Mouse (Mus musculus) testis, adult 2 months (tissue): ENCODE data around the gene Olfr589. TPM values are rescaled to one million over a fixed set of nuclear protein-coding genes. Genes with fewer than 3 reads are reported as not detected.
"Not testable (repeated sequence)": the region's sequence is repeated elsewhere in the genome, so short reads cannot be mapped to it uniquely, and the experiment has no call there.

Experiments used
- H3K27ac ChIP-seq: fragments of 200-500 bp; 2 replicates; pipeline ENCODE4 v1.5.1; 2012; ENCODE audit warnings: low read depth, low read length; ENCODE audit not compliant: control insufficient read depth, insufficient read depth
- H3K27me3 ChIP-seq: fragments of 200-500 bp; 2 replicates; pipeline ENCODE4 v1.6.1; 2012; ENCODE audit warnings: mild to moderate bottlenecking, low read length, moderate library complexity; ENCODE audit not compliant: control insufficient read depth, insufficient read depth
- H3K36me3 ChIP-seq: fragments of 200-500 bp; 2 replicates; pipeline ENCODE4 v1.6.1; 2012; ENCODE audit warnings: mild to moderate bottlenecking, low read length; ENCODE audit not compliant: control insufficient read depth, insufficient read depth
- H3K4me1 ChIP-seq: fragments of 200-500 bp; 2 replicates; pipeline ENCODE4 v1.6.1; 2012; ENCODE audit warnings: low read length; ENCODE audit not compliant: control insufficient read depth, insufficient read depth
- H3K4me3 ChIP-seq: fragments of 200-500 bp; 2 replicates; pipeline ENCODE4 v1.5.1; 2012; ENCODE audit warnings: low read depth, mild to moderate bottlenecking, low read length, moderate library complexity, mixed read lengths; ENCODE audit not compliant: control insufficient read depth
- CTCF ChIP-seq: fragments of 200-500 bp; IDR thresholded peaks from 2 replicates; pipeline ENCODE4 v1.5.1; 2012; ENCODE audit warnings: low read depth, mild to moderate bottlenecking, inconsistent platforms, low read length, moderate library complexity; ENCODE audit not compliant: control insufficient read depth, insufficient read depth, insufficient replicate concordance
- POLR2A ChIP-seq: fragments of 200-500 bp; IDR thresholded peaks from 2 replicates; pipeline ENCODE4 v1.6.1; 2012; ENCODE audit warnings: low read depth, mild to moderate bottlenecking, inconsistent platforms, low read length, moderate library complexity; ENCODE audit not compliant: control insufficient read depth
- polyA plus RNA-seq: library from polyadenylated mRNA; depleted of rRNA; stranded (reverse); fragments of >200 nt; gene quantifications from 2 replicates; pipeline ENCODE4 v1.2.3, GENCODE M21; 2012; rRNA removed

Gene Olfr589
- polyA plus RNA-seq = not detected in 2 replicates

GRCm38 (mm10) chr7:103156256-103156655 is at the start of gene Olfr589:
TSS of gene Olfr589 (minus strand) at chr7:103156356.
- Histone ChIP-seq H3K27me3 (no peaks in the 10 kb centered on the region), H3K4me1 (no peaks in the 10 kb centered on the region), H3K36me3 (no peaks in the 10 kb centered on the region), H3K27ac (no peak within 1 kb of the TSS), H3K4me3 (no peak within 1 kb of the TSS)
- no peak for TF ChIP-seq CTCF
- TF ChIP-seq POLR2A = no peak

GRCm38 (mm10) chr7:103184503-103184902 is 28.3 kb upstream of the Olfr589 start, which contains the start of gene Olfr592:
TSS of gene Olfr592 (plus strand) at chr7:103184803.
- H3K27me3 ChIP-seq, H3K4me1 ChIP-seq, H3K36me3 ChIP-seq, H3K4me3 ChIP-seq, H3K27ac ChIP-seq: not testable (repeated sequence)

- Histone ChIP-seq H3K36me3 (no peaks in the 10 kb centered on the region), H3K4me1 (no peaks in the 10 kb centered on the region), H3K27me3 (no peaks in the 10 kb centered on the region), H3K27ac (no peak within 1 kb of the TSS), H3K4me3 (no peak within 1 kb of the TSS)
- no peak for TF ChIP-seq CTCF
- no peak for TF ChIP-seq POLR2A
These were observed 22.1 kb upstream of the Olfr589 start, which contains the start of gene Olfr591 for GRCm38 (mm10) chr7:103178240-103178639. TSS of gene Olfr591 (minus strand) at chr7:103178340.

GRCm38 (mm10) chr7:103169697-103170096 is 13.5 kb upstream of the Olfr589 start:
- no peak overlapping the region for H3K27ac ChIP-seq
- no peaks in the 10 kb centered on the region for H3K4me1 ChIP-seq
- no peak for TF ChIP-seq CTCF

GRCm38 (mm10) chr7:103140579-103140978 is 15.6 kb downstream of the Olfr589 start, which contains the start of gene Olfr588-ps1:
TSS of gene Olfr588-ps1 (plus strand) at chr7:103140879.
- no peak within 1 kb of the TSS for H3K4me3 ChIP-seq
- H3K36me3 ChIP-seq = no peaks in the 10 kb centered on the region
- no peaks in the 10 kb centered on the region for H3K4me1 ChIP-seq
- H3K27me3 ChIP-seq = no peaks in the 10 kb centered on the region
- no peak within 1 kb of the TSS for H3K27ac ChIP-seq
- TF ChIP-seq POLR2A (no peak), CTCF (no peak)

More at GRCm38 (mm10) chr7:103169697-103170096, 13.5 kb upstream of the Olfr589 start:
- no peak overlapping the region for H3K4me3 ChIP-seq
- no peaks in the 10 kb centered on the region for H3K36me3 ChIP-seq
- no peaks in the 10 kb centered on the region for H3K27me3 ChIP-seq

- no peaks in the 10 kb centered on the region for H3K36me3 ChIP-seq
These were observed 30.6 kb downstream of the Olfr589 start, which contains the start of gene Olfr586 for GRCm38 (mm10) chr7:103125538-103125937. TSS of gene Olfr586 (minus strand) at chr7:103125638.

GRCm38 (mm10) chr7:103119406-103119805 is 36.8 kb downstream of the Olfr589 start:
- TF ChIP-seq CTCF (no peak), POLR2A (no peak)
- Histone ChIP-seq H3K27me3 (no peaks in the 10 kb centered on the region), H3K4me3 (no peak overlapping the region), H3K36me3 (no peaks in the 10 kb centered on the region), H3K27ac (no peak overlapping the region), H3K4me1 (no peaks in the 10 kb centered on the region)

More at GRCm38 (mm10) chr7:103125538-103125937, 30.6 kb downstream of the Olfr589 start, which contains the start of gene Olfr586:
- Histone ChIP-seq H3K27ac (no peak within 1 kb of the TSS), H3K27me3 (no peaks in the 10 kb centered on the region), H3K4me3 (no peak within 1 kb of the TSS), H3K4me1 (no peaks in the 10 kb centered on the region)
- TF ChIP-seq CTCF (no peak), POLR2A (no peak)

Other genes with a start within 250 kb of the Olfr589 start
- gene Olfr571, start 238.8 kb downstream of the Olfr589 start, polyA plus RNA-seq = not detected in 2 replicates
- gene Olfr572, start 231.9 kb downstream of the Olfr589 start, polyA plus RNA-seq = not detected in 2 replicates
- not detected in 2 replicates for gene Olfr573-ps1, start 213.8 kb downstream of the Olfr589 start, polyA plus RNA-seq
- gene Olfr574, start 207.9 kb downstream of the Olfr589 start, polyA plus RNA-seq = not detected in 2 replicates
- gene Olfr575, start 197.6 kb downstream of the Olfr589 start, polyA plus RNA-seq = not detected in 2 replicates
- not detected in 2 replicates for gene Olfr576, start 193.7 kb downstream of the Olfr589 start, polyA plus RNA-seq
- not detected in 2 replicates for gene Olfr577, start 180.4 kb downstream of the Olfr589 start, polyA plus RNA-seq
- gene Olfr578, start 167.0 kb downstream of the Olfr589 start, polyA plus RNA-seq = not detected in 2 replicates
- not detected in 2 replicates for gene Olfr582, start 118.3 kb downstream of the Olfr589 start, polyA plus RNA-seq
- not detected in 2 replicates for gene Olfr583, start 105.1 kb downstream of the Olfr589 start, polyA plus RNA-seq
- gene Olfr584, start 74.5 kb downstream of the Olfr589 start, polyA plus RNA-seq = not detected in 2 replicates
- not detected in 2 replicates for gene Olfr585, start 58.6 kb downstream of the Olfr589 start, polyA plus RNA-seq
- gene Olfr586, start 30.7 kb downstream of the Olfr589 start, polyA plus RNA-seq = not detected in 2 replicates
- not detected in 2 replicates for gene Olfr588-ps1, start 15.5 kb downstream of the Olfr589 start, polyA plus RNA-seq
- not detected in 2 replicates for gene Olfr591, start 22.0 kb upstream of the Olfr589 start, polyA plus RNA-seq
- not detected in 2 replicates for gene Olfr592, start 28.4 kb upstream of the Olfr589 start, polyA plus RNA-seq
- not detected in 2 replicates for gene Olfr593, start 55.5 kb upstream of the Olfr589 start, polyA plus RNA-seq
- not detected in 2 replicates for gene Olfr594, start 60.6 kb upstream of the Olfr589 start, polyA plus RNA-seq
- gene Usp17ld, start 96.1 kb upstream of the Olfr589 start, polyA plus RNA-seq = not detected in 2 replicates
- not detected in 2 replicates for gene Olfr596, start 149.3 kb upstream of the Olfr589 start, polyA plus RNA-seq
- gene Olfr597, start 160.0 kb upstream of the Olfr589 start, polyA plus RNA-seq = not detected in 2 replicates
- gene Olfr598, start 167.2 kb upstream of the Olfr589 start, polyA plus RNA-seq = not detected in 2 replicates
- not detected in 2 replicates for gene Olfr599, start 179.6 kb upstream of the Olfr589 start, polyA plus RNA-seq
- gene Olfr600, start 193.3 kb upstream of the Olfr589 start, polyA plus RNA-seq = not detected in 2 replicates
- gene Olfr601, start 206.3 kb upstream of the Olfr589 start, polyA plus RNA-seq = not detected in 2 replicates
- 0.11 TPM in 1 of 2 replicates, not detected in the other for gene Olfr603, start 229.8 kb upstream of the Olfr589 start, polyA plus RNA-seq